Mouse (Mus musculus): Measurements from ENCODE around the gene Ift88. TPM values are rescaled to one million over a fixed set of nuclear protein-coding genes. Genes with fewer than 3 reads are reported as not detected.

Ift88 gene
- polyA plus RNA-seq (2015; fragmentation: Nextera tagmentation; extraction: Ambion mirVana), result 17.0 and 18.8 TPM in 2 replicates

- Histone ChIP-seq H3K27me3 (no peaks in the 10 kb centered on the region), H3K4me1 (replicated peaks) (peaks cover 7% of the 10 kb centered on the region), H3K9ac (peak within 1 kb of the TSS; percentile 84), H3K4me3 (peak within 1 kb of the TSS; percentile 95), H3K36me3 (no peaks in the 10 kb centered on the region), H3K4me2 (peak within 1 kb of the TSS; percentile 57), H3K9me3 (no peaks in the 10 kb centered on the region), H3K27ac (replicated peaks) (peak within 1 kb of the TSS; percentile 86)
- 4% methylated on average over 42 of the region's 42 CpGs for WGBS
- peak; percentile 100 for ATAC-seq (ENCODE audit: low FRiP score, low read depth)
These were observed at the start of gene Ift88 for GRCm38 (mm10) chr14:57423432-57424211. TSS of gene Ift88 (plus strand) at chr14:57424062.

DNA sequence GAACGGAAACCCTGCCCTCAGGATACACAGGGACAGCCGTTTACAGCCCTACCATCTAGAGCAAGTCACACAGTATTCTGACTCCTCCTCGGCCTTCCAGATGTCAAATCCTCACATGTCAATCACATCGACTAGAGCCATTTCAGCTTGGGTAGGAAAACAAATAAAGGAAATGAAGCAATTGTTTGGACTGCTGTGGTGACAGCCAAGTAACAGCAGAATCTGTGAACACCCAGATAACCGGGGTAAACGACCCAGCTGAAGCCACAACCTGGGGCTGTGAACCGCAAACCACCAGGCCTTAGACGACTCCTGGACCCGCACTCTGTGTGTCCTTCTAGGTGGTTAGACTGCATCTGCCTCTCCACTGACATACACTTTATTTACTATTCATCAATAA is 48.7 kb upstream of the Ift88 start:
- no peak for ATAC-seq (ENCODE audit: low FRiP score, low read depth)
- Histone ChIP-seq H3K4me1 (replicated peaks) (no peaks in the 10 kb centered on the region), H3K9ac (no peak overlapping the region), H3K27me3 (no peaks in the 10 kb centered on the region), H3K9me3 (no peaks in the 10 kb centered on the region), H3K4me2 (no peak overlapping the region), H3K36me3 (no peaks in the 10 kb centered on the region), H3K4me3 (no peak overlapping the region), H3K27ac (replicated peaks) (no peak overlapping the region)
- WGBS, result 89% methylated on average over 9 of the region's 9 CpGs

GRCm38 (mm10) chr14:57376016-57376415 is 47.8 kb upstream of the Ift88 start:
- Histone ChIP-seq H3K9me3 (no peaks in the 10 kb centered on the region), H3K27ac (replicated peaks) (no peak overlapping the region), H3K36me3 (no peaks in the 10 kb centered on the region), H3K4me1 (replicated peaks) (no peaks in the 10 kb centered on the region), H3K4me2 (no peak overlapping the region), H3K9ac (no peak overlapping the region), H3K27me3 (no peaks in the 10 kb centered on the region), H3K4me3 (no peak overlapping the region)
- 84% methylated on average over 8 of the region's 8 CpGs for WGBS
- no peak for ATAC-seq (ENCODE audit: low FRiP score, low read depth)

DNA sequence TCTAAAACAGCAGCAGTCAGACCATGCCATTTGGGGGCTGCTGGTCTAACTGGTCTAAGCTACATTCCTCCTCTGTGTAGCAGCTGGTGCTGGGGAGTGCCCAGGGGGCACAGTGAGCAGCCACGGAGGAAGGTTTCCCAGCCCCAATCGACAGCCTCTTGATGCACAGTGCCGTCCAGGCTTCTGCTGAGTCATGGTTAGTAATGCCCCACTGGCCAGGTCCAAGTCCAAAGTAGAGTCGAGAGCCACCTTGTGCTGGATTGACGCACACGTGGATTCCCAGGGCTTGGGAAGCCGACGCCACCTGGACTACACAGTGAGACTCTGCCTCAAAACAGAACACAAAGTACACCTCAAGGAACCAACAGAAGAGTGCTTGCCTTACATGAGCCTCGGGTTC is 46.9 kb upstream of the Ift88 start:
- Histone ChIP-seq H3K9me3 (no peaks in the 10 kb centered on the region), H3K27ac (replicated peaks) (no peak overlapping the region), H3K4me2 (no peak overlapping the region), H3K27me3 (no peaks in the 10 kb centered on the region), H3K4me1 (replicated peaks) (no peaks in the 10 kb centered on the region), H3K9ac (no peak overlapping the region), H3K36me3 (no peaks in the 10 kb centered on the region), H3K4me3 (no peak overlapping the region)
- no peak for ATAC-seq (ENCODE audit: low FRiP score, low read depth)
- WGBS, result 76% methylated on average over 9 of the region's 9 CpGs

DNA sequence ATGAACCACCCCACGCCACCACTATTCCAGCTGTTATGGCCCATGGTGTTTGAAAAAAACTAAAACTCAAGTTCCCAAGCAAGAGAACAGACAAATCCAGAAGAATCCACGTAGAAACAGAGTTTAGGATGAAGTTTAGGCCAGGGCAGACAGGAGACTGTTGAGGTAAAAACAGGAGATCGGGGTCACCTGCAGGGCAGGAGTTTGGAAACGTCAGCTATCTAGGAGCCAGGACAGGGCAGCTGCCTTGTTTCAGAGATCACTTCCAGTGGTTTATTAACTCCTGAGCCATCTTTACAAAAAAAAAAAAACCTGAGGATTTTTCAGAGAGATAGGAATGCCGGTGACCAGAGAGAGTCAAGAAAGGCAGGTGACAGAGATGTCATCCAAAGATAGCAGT is 46.3 kb upstream of the Ift88 start:
- WGBS, result 86% methylated on average over 5 of the region's 5 CpGs
- no peak overlapping the region for H3K4me3 ChIP-seq
- H3K4me1 ChIP-seq (replicated peaks), result no peaks in the 10 kb centered on the region
- no peak overlapping the region for H3K9ac ChIP-seq
- no peak overlapping the region for H3K27ac ChIP-seq (replicated peaks)
- no peak for ATAC-seq (ENCODE audit: low FRiP score, low read depth)
- H3K9me3 ChIP-seq, result no peaks in the 10 kb centered on the region
- no peaks in the 10 kb centered on the region for H3K27me3 ChIP-seq
- H3K4me2 ChIP-seq, result no peak overlapping the region
- H3K36me3 ChIP-seq, result no peaks in the 10 kb centered on the region

DNA sequence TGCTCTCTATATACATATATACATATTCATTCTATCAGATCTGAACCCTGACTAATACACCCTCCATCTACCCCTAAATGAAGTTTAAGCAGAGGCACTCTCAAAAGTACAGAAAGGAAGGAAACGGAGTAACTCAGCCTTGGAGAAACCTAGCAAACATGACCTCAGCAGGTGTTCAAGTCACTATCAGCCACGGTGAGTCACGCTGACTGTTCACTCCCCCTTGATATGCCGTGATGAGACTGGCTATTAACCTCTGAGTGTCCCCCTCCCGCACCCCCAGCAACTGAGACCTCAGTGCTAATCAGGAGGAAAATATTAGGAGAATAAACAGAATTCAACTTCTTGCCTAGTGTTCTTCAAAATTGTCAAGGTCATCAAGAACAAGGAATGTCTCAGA is 38.2 kb upstream of the Ift88 start:
- no peak overlapping the region for H3K4me3 ChIP-seq
- no peak overlapping the region for H3K27ac ChIP-seq (replicated peaks)
- no peak for ATAC-seq (ENCODE audit: low FRiP score, low read depth)

GRCm38 (mm10) chr14:57386758-57387561 is 36.9 kb upstream of the Ift88 start:
- 74% methylated on average over 14 of the region's 14 CpGs for WGBS
- Histone ChIP-seq H3K9me3 (no peaks in the 10 kb centered on the region), H3K27me3 (no peaks in the 10 kb centered on the region), H3K4me1 (replicated peaks) (no peaks in the 10 kb centered on the region), H3K27ac (replicated peaks) (no peak overlapping the region), H3K4me3 (no peak overlapping the region), H3K36me3 (no peaks in the 10 kb centered on the region), H3K9ac (no peak overlapping the region), H3K4me2 (no peak overlapping the region)
- ATAC-seq (ENCODE audit: low FRiP score, low read depth), result no peak

More for the DNA sequence above, 38.2 kb upstream of the Ift88 start:
- no peaks in the 10 kb centered on the region for H3K9me3 ChIP-seq
- H3K4me2 ChIP-seq, result no peak overlapping the region
- no peaks in the 10 kb centered on the region for H3K27me3 ChIP-seq
- H3K36me3 ChIP-seq, result no peaks in the 10 kb centered on the region
- H3K9ac ChIP-seq, result no peak overlapping the region
- no peaks in the 10 kb centered on the region for H3K4me1 ChIP-seq (replicated peaks)
- WGBS, result 88% methylated on average over 5 of the region's 5 CpGs

GRCm38 (mm10) chr14:57391621-57392020 is 32.2 kb upstream of the Ift88 start:
- Histone ChIP-seq H3K4me3 (no peak overlapping the region), H3K9ac (no peak overlapping the region), H3K27ac (replicated peaks) (no peak overlapping the region), H3K9me3 (no peaks in the 10 kb centered on the region), H3K4me2 (no peak overlapping the region), H3K4me1 (replicated peaks) (no peaks in the 10 kb centered on the region), H3K36me3 (no peaks in the 10 kb centered on the region), H3K27me3 (no peaks in the 10 kb centered on the region)
- ATAC-seq (ENCODE audit: low FRiP score, low read depth), result no peak
- 84% methylated on average over 4 of the region's 4 CpGs for WGBS

- WGBS, result 75% methylated on average over 5 of the region's 5 CpGs
- H3K4me3 ChIP-seq, result no peak overlapping the region
- ATAC-seq (ENCODE audit: low FRiP score, low read depth), result no peak
- H3K4me2 ChIP-seq, result no peak overlapping the region
- no peaks in the 10 kb centered on the region for H3K4me1 ChIP-seq (replicated peaks)
- no peak overlapping the region for H3K9ac ChIP-seq
- H3K27ac ChIP-seq (replicated peaks), result no peak overlapping the region
- H3K27me3 ChIP-seq, result no peaks in the 10 kb centered on the region
- H3K36me3 ChIP-seq, result no peaks in the 10 kb centered on the region
- no peaks in the 10 kb centered on the region for H3K9me3 ChIP-seq
These were observed 31.6 kb upstream of the Ift88 start for GRCm38 (mm10) chr14:57392278-57392677.

GRCm38 (mm10) chr14:57395470-57395869 is 28.4 kb upstream of the Ift88 start:
- no peaks in the 10 kb centered on the region for H3K9me3 ChIP-seq
- H3K36me3 ChIP-seq, result no peaks in the 10 kb centered on the region
- peaks cover 5% of the 10 kb centered on the region for H3K4me1 ChIP-seq (replicated peaks)
- WGBS, result 86% methylated on average over 2 of the region's 2 CpGs
- H3K27ac ChIP-seq (replicated peaks), result no peak overlapping the region
- no peak for ATAC-seq (ENCODE audit: low FRiP score, low read depth)
- no peak overlapping the region for H3K4me2 ChIP-seq
- no peak overlapping the region for H3K9ac ChIP-seq
- H3K27me3 ChIP-seq, result peaks cover 5% of the 10 kb centered on the region; the same call in 1 of the 2 replicates
- H3K4me3 ChIP-seq, result no peak overlapping the region

DNA sequence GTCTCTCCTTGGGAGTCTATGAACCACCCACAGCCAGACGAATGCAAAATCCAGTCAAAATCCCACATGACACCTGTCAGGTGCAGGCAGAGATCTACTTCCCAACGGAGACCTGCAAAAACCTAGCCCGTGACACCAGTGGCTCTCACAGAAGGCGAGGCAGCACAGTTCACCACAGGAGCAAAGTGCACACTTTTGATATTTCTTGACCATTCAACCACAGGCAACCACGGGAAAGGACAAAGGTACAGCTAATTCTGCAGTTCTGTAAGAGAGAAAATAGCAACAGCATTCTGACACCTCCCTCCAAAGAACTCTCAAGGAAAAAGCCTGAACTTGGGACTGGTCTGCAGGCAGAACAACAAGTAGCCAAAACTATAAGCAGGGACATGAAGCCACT is 26.6 kb upstream of the Ift88 start:
- Histone ChIP-seq H3K4me3 (no peak overlapping the region), H3K9me3 (no peaks in the 10 kb centered on the region), H3K4me1 (replicated peaks) (peaks cover 5% of the 10 kb centered on the region), H3K36me3 (no peaks in the 10 kb centered on the region), H3K27ac (replicated peaks) (no peak overlapping the region), H3K4me2 (no peak overlapping the region), H3K9ac (no peak overlapping the region), H3K27me3 (peaks cover 5% of the 10 kb centered on the region; the same call in 1 of the 2 replicates)
- no peak for ATAC-seq (ENCODE audit: low FRiP score, low read depth)
- 87% methylated on average over 5 of the region's 5 CpGs for WGBS

GRCm38 (mm10) chr14:57398065-57398757 is 25.7 kb upstream of the Ift88 start, which contains the start of gene Cryl1:
TSS of gene Cryl1 (minus strand) at chr14:57398529.
- H3K36me3 ChIP-seq, result no peaks in the 10 kb centered on the region
- 0 out of 2 replicates have a peak within 1 kb of the TSS, but pooled peaks have one; percentile 45 for H3K27ac ChIP-seq (replicated peaks)
- H3K4me2 ChIP-seq, result peak within 1 kb of the TSS; percentile 82
- WGBS, result 2% methylated on average over 43 of the region's 43 CpGs
- H3K9ac ChIP-seq, result peak within 1 kb of the TSS; percentile 70
- H3K4me1 ChIP-seq (replicated peaks), result peaks cover 5% of the 10 kb centered on the region
- peaks cover 5% of the 10 kb centered on the region; the same call in 1 of the 2 replicates for H3K27me3 ChIP-seq
- H3K9me3 ChIP-seq, result no peaks in the 10 kb centered on the region
- H3K4me3 ChIP-seq, result peak within 1 kb of the TSS; percentile 66
- peak; percentile 100 for ATAC-seq (ENCODE audit: low FRiP score, low read depth)

Data from hindbrain, embryonic 15.5 days (tissue).